Mouse (Mus musculus) stomach, embryonic 15.5 days (tissue): ENCODE data around the gene Gm973. TPM values are rescaled to one million over a fixed set of nuclear protein-coding genes. Genes with fewer than 3 reads are reported as not detected.

ENCODE experiments used
- ATAC-seq: fragments of 200-750 bp; cut with Nextera tagmentation; 2 replicates; pipeline ENCODE4 v1.8.0; 2017; ENCODE audit warnings: low read depth, moderate number of reproducible peaks, moderate TSS enrichment; ENCODE audit not compliant: insufficient read depth, low FRiP score
- H3K27ac ChIP-seq: fragments of 300-500 bp; sonication (generic); 2 replicates; pipeline ENCODE4 v1.5.1; 2015; ENCODE audit warnings: mild to moderate bottlenecking, inconsistent platforms
- H3K27me3 ChIP-seq: fragments of 300-500 bp; sonication (generic); replicated peaks from 2 replicates; pipeline ENCODE4 v1.6.1; 2015; ENCODE audit warnings: inconsistent platforms
- H3K36me3 ChIP-seq: fragments of 300-500 bp; sonication (generic); 2 replicates; pipeline ENCODE4 v1.6.1; 2015; ENCODE audit warnings: inconsistent platforms
- H3K4me1 ChIP-seq: fragments of 300-500 bp; sonication (generic); 2 replicates; pipeline ENCODE4 v1.6.1; 2015; ENCODE audit warnings: inconsistent platforms
- H3K4me2 ChIP-seq: fragments of 300-500 bp; sonication (generic); 2 replicates; pipeline ENCODE4 v1.6.1; 2015; ENCODE audit warnings: mild to moderate bottlenecking, inconsistent platforms
- H3K4me3 ChIP-seq: fragments of 300-500 bp; sonication (generic); replicated peaks from 2 replicates; pipeline ENCODE4 v1.5.1; 2015; ENCODE audit warnings: inconsistent platforms
- H3K9ac ChIP-seq: fragments of 300-500 bp; sonication (generic); 2 replicates; pipeline ENCODE4 v1.6.1; 2015; ENCODE audit warnings: inconsistent platforms
- H3K9me3 ChIP-seq: fragments of 300-500 bp; sonication (generic); 2 replicates; pipeline ENCODE4 v1.6.1; 2016; ENCODE audit warnings: inconsistent platforms
- WGBS: fragments of 180-500 bp; shearing (Covaris S2); methylation state at CpG from one replicate; pipeline ENCODE4 v1.1.7; 2015; 5-methylcytosine and 5-hydroxymethylcytosine counted together
- polyA plus RNA-seq: library from polyadenylated mRNA; unstranded; fragments of >200 nt; fragmentation: Nextera tagmentation; extraction: Ambion mirVana; gene quantifications from 2 replicates; pipeline ENCODE4 v1.2.1, GENCODE M21; 2015

Gm973 gene
- polyA plus RNA-seq, 1 experiment from 2014 or later, result 0.55 TPM

DNA sequence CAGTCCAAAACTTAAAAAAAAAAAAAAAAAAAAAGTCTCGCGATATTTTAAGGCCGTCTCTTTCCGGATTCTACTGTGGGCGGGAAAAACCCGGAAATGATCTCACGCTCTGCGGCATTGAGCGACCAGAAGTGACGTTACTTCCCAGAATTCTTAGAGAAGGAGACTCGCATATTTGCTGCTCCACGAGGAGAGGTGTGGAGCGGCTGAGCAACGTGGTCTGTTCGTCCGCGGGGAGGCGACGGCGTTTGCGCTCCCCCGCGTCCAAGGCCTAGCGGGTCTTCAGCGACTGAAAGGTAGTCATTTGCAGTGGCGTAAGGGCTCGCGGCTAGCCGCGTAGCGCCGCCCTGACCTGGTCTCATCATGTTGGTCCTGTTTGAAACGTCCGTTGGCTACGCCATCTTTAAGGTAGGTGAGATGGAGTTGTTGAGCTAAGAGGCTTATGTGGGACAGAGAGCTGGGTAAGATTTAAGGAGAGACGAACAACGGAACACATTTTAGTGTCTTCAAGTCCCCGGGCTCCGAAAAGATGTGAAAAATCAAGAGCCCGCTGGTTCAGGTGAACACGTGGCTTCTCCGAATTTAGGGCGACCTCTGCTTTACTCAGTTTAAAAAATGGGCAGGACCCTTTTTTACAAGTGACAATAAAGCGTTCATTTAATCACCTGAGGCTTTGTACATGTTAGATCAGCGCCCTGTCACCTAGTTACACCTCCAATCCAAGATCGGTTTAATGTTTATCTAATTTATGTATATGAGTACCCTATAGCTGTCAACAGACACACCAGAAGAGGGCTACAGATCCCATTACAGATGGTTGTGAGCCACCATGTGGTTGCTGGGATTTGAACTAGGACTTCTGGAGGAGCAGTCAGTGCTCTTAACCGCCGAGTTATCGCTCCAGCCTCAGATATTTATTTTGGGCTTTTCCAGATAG is 169.0 kb downstream of the Gm973 start, which contains the start of gene Nop58:
Nop58 (plus strand) TSS at position 153 of the 937 bp plus-strand sequence.
- Histone ChIP-seq H3K36me3 (no peaks in the 10 kb centered on the region), H3K9me3 (no peaks in the 10 kb centered on the region), H3K9ac (peak within 1 kb of the TSS; percentile 82), H3K4me3 (peak within 1 kb of the TSS; percentile 92), H3K27me3 (no peaks in the 10 kb centered on the region), H3K27ac (peak within 1 kb of the TSS; percentile 90), H3K4me1 (no peaks in the 10 kb centered on the region), H3K4me2 (peak within 1 kb of the TSS; percentile 76)
- ATAC-seq, result peak; percentile 96
- under 1% methylated on average over 49 of the region's 49 CpGs for WGBS

Other genes starting within 250 kb of the Gm973 start
- 7.7 and 9.6 TPM in 2 replicates for gene Fzd7, start 33.8 kb upstream of the Gm973 start, polyA plus RNA-seq
- gene Sumo1, start 154.6 kb downstream of the Gm973 start, polyA plus RNA-seq, result 305 and 359 TPM in 2 replicates
- gene Nop58, start 168.7 kb downstream of the Gm973 start, polyA plus RNA-seq, result 233 and 280 TPM in 2 replicates
- gene Bmpr2, start 247.1 kb downstream of the Gm973 start, polyA plus RNA-seq, result 7.8 and 7.9 TPM in 2 replicates